Mouse (Mus musculus): ENCODE measurements around the gene Gata3.

- TF ChIP-seq CTCF (IDR thresholded peaks at IDR 0.05; ENCODE audit: borderline replicate concordance, insufficient read depth, low read depth, low read length): no peak
- no peak for TF ChIP-seq POLR2A (IDR thresholded peaks at IDR 0.05; ENCODE audit: borderline replicate concordance, insufficient read depth, low read length)
These were observed 49.4 kb upstream of the Gata3 start for GRCm38 (mm10) chr2:9939250-9939649.

Data from cerebellum, adult 2 months (tissue).